Mouse (Mus musculus) liver, adult 2 months (tissue): Measurements from ENCODE around the gene Rasgrf1. TPM values are rescaled to one million over a fixed set of nuclear protein-coding genes. Genes with fewer than 3 reads are reported as not detected.
A peak's percentile ranks its signal among the peaks of the same experiment; 100 is the strongest.

Source experiments
- DNase-seq: peaks from one replicate; pipeline ENCODE4 v3.0.0-alpha.2; 2011; ENCODE audit warnings: low read depth, low spot score; ENCODE audit errors: extremely low read depth
- H3K27ac ChIP-seq: fragments of 200-500 bp; replicated peaks from 2 replicates; pipeline ENCODE4 v1.5.1; 2012; ENCODE audit warnings: low read depth, mild to moderate bottlenecking, control low read depth, inconsistent platforms, low read length; ENCODE audit not compliant: insufficient read depth
- H3K27me3 ChIP-seq: fragments of 200-500 bp; 2 replicates; pipeline ENCODE4 v1.6.1; 2012; ENCODE audit warnings: mild to moderate bottlenecking, moderate library complexity, low read length, inconsistent platforms; ENCODE audit not compliant: control insufficient read depth, insufficient read depth
- H3K36me3 ChIP-seq: fragments of 200-500 bp; 2 replicates; pipeline ENCODE4 v1.6.1; 2012; ENCODE audit warnings: low read length, inconsistent platforms; ENCODE audit not compliant: control insufficient read depth, insufficient read depth
- H3K4me1 ChIP-seq: fragments of 200-500 bp; 2 replicates; pipeline ENCODE4 v1.6.1; 2011; ENCODE audit warnings: low read length; ENCODE audit not compliant: control insufficient read depth, insufficient read depth
- H3K4me3 ChIP-seq: fragments of 200-500 bp; 2 replicates; pipeline ENCODE4 v1.5.1; 2011; ENCODE audit warnings: low read depth, mild to moderate bottlenecking, control low read depth, low read length, moderate library complexity; ENCODE audit not compliant: insufficient read depth
- H3K79me2 ChIP-seq: fragments of 200-500 bp; 2 replicates; pipeline ENCODE4 v1.6.1; 2012; ENCODE audit warnings: inconsistent platforms, mild to moderate bottlenecking, low read length, moderate library complexity; ENCODE audit not compliant: control insufficient read depth, insufficient read depth
- H3K9ac ChIP-seq: fragments of 200-500 bp; 2 replicates; pipeline ENCODE4 v1.6.1; 2012; ENCODE audit warnings: low read depth, mild to moderate bottlenecking, control low read depth, inconsistent platforms, low read length
- CTCF ChIP-seq: fragments of 200-500 bp; IDR thresholded peaks from 2 replicates; pipeline ENCODE4 v1.5.1; 2011; ENCODE audit warnings: low read depth, low read length, control low read depth
- POLR2A ChIP-seq: fragments of 200-500 bp; IDR thresholded peaks from 2 replicates; pipeline ENCODE4 v1.6.1; 2011; ENCODE audit warnings: low read length, control low read depth; ENCODE audit not compliant: insufficient read depth; ENCODE audit errors: extremely low read depth
- WGBS: fragments of 180-500 bp; shearing (Covaris S2); methylation state at CpG from one replicate; pipeline ENCODE4 v1.1.7; 2018; 5-methylcytosine and 5-hydroxymethylcytosine counted together
- polyA plus RNA-seq: library from polyadenylated mRNA; depleted of rRNA; stranded (reverse); fragments of >200 nt; gene quantifications from 2 replicates; pipeline ENCODE4 v1.2.3, GENCODE M21; 2012
- total RNA-seq: library from RNA; depleted of rRNA; stranded (reverse); fragments of >200 nt; gene quantifications from 2 replicates; pipeline ENCODE4 v1.2.3, GENCODE M21; 2014

The Rasgrf1 gene
- total and polyA plus RNA-seq, 2 experiments: 0.09 TPM; not detected in 1

- Histone ChIP-seq H3K4me3 (no peak overlapping the region), H3K27me3 (peaks cover 16% of the 10 kb centered on the region), H3K27ac (no peak overlapping the region), H3K9ac (no peak overlapping the region), H3K4me1 (no peaks in the 10 kb centered on the region), H3K36me3 (no peaks in the 10 kb centered on the region), H3K79me2 (no peaks in the 10 kb centered on the region)
- WGBS: 48% methylated on average over 31 of the region's 31 CpGs
- TF ChIP-seq CTCF (no peak), POLR2A (no peak)
- DNase-seq: no peak
These were observed 30.1 kb upstream of the Rasgrf1 start for GRCm38 (mm10) chr9:89879574-89879973.

- no peak for DNase-seq
- no peak for TF ChIP-seq CTCF
- TF ChIP-seq POLR2A: no peak
- Histone ChIP-seq H3K79me2 (no peaks in the 10 kb centered on the region), H3K4me3 (no peak overlapping the region), H3K27me3 (peaks cover 16% of the 10 kb centered on the region), H3K36me3 (no peaks in the 10 kb centered on the region), H3K27ac (no peak overlapping the region), H3K9ac (no peak overlapping the region), H3K4me1 (no peaks in the 10 kb centered on the region)
- WGBS: 51% methylated on average over 7 of the region's 7 CpGs
These were observed 28.2 kb upstream of the Rasgrf1 start for GRCm38 (mm10) chr9:89881552-89881951.

- no peak overlapping the region for H3K27ac ChIP-seq
- WGBS: 52% methylated on average over 7 of the region's 7 CpGs
- H3K4me3 ChIP-seq: no peak overlapping the region
- H3K36me3 ChIP-seq: no peaks in the 10 kb centered on the region
- no peak overlapping the region for H3K9ac ChIP-seq
- peaks cover 16% of the 10 kb centered on the region for H3K27me3 ChIP-seq
- TF ChIP-seq POLR2A (no peak), CTCF (no peak)
- no peaks in the 10 kb centered on the region for H3K4me1 ChIP-seq
- no peaks in the 10 kb centered on the region for H3K79me2 ChIP-seq
- peak; percentile 7 for DNase-seq
These were observed 27.1 kb upstream of the Rasgrf1 start for GRCm38 (mm10) chr9:89882583-89882982.

- Histone ChIP-seq H3K36me3 (no peaks in the 10 kb centered on the region), H3K4me1 (no peaks in the 10 kb centered on the region)
- WGBS: 41% methylated on average over 7 of the region's 7 CpGs
These were observed 23.9 kb upstream of the Rasgrf1 start for GRCm38 (mm10) chr9:89885701-89886218.

GRCm38 (mm10) chr9:89891534-89892293 lies 18.0 kb upstream of the Rasgrf1 start:
- Histone ChIP-seq H3K27ac (no peak overlapping the region), H3K79me2 (no peaks in the 10 kb centered on the region), H3K36me3 (no peaks in the 10 kb centered on the region), H3K4me1 (no peaks in the 10 kb centered on the region), H3K27me3 (no peaks in the 10 kb centered on the region), H3K9ac (no peak overlapping the region), H3K4me3 (no peak overlapping the region)
- 81% methylated on average over 10 of the region's 10 CpGs for WGBS
- TF ChIP-seq CTCF (no peak), POLR2A (no peak)
- no peak for DNase-seq

More at GRCm38 (mm10) chr9:89885701-89886218, 23.9 kb upstream of the Rasgrf1 start:
- DNase-seq: no peak
- Histone ChIP-seq H3K79me2 (no peaks in the 10 kb centered on the region), H3K27me3 (peaks cover 9% of the 10 kb centered on the region; the same call in 1 of the 2 replicates), H3K27ac (no peak overlapping the region), H3K4me3 (no peak overlapping the region), H3K9ac (no peak overlapping the region)
- TF ChIP-seq CTCF: no peak
- no peak for TF ChIP-seq POLR2A
